Mouse (Mus musculus) adrenal gland, adult (tissue): ENCODE data around the gene Rrp7a.
"Not testable (repeated sequence)": the region's sequence is repeated elsewhere in the genome, so short reads cannot be mapped to it uniquely, and the experiment has no call there.

Experiments
- DNase-seq, 2 experiments: peaks; one replicate each; pipeline ENCODE4 v3.0.0; 2022 to 2023; ENCODE audit warnings: low spot score in 1 of 2; ENCODE audit not compliant: inconsistent age in 2 of 2

Rrp7a gene

DNA sequence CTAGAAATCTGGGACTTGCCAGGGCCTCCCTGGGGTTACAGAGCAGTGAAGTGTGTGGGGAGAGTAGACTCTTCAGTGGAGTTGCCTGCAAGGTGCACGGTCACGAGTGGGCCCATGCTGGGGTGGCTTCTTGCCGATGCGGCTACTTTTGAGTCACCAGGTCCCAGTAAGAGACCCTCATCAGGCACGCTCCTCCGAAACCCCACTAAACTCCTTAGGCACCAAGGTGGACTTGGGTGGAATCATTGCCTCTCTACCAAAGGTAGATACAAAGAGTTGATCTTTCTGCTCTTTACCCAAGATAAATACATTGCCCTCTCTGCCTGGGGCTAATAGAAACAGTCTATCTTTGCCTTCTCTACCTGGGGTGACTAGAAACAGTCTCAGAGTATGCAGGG, 35.1 kb upstream of the Rrp7a start:
- peak in 1 of 2 experiments; percentile 31 for DNase-seq

DNA sequence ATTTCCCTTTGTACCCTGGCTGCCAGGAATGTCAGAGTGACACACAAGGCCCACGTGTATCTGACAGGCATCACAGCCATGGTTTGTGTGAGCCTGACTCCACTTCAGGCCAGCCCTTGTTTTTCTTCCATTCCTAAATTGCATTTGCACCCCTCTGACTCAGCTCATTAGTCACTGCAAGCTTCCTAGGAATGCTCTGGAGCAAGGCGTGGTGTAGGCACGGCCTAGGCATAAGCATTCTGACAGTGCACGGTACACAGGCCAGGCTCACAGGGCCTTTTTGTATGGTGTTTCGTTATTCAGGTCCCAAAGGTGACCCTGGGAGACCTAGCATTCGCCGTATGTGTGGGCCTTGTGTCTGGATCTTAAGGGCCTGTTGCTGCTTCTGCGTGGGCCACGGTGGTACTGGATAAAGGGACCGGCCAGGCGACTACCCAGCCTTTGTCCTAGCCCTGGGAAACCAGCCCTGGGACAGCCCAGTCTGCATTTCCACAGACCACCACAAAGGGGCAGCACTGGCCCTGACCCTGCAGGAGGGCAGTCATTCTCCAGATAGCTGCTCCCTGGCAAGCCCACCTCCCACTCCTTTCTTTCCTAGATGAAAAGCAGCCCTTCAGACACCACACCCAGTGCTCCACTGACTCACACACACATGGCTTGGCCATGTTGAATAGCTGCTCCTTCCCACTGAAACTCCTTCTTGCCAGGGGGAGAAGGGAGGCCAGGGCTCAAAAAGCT, 34.5 kb upstream of the Rrp7a start:
- peak; percentile 67 to 89 for DNase-seq

DNA sequence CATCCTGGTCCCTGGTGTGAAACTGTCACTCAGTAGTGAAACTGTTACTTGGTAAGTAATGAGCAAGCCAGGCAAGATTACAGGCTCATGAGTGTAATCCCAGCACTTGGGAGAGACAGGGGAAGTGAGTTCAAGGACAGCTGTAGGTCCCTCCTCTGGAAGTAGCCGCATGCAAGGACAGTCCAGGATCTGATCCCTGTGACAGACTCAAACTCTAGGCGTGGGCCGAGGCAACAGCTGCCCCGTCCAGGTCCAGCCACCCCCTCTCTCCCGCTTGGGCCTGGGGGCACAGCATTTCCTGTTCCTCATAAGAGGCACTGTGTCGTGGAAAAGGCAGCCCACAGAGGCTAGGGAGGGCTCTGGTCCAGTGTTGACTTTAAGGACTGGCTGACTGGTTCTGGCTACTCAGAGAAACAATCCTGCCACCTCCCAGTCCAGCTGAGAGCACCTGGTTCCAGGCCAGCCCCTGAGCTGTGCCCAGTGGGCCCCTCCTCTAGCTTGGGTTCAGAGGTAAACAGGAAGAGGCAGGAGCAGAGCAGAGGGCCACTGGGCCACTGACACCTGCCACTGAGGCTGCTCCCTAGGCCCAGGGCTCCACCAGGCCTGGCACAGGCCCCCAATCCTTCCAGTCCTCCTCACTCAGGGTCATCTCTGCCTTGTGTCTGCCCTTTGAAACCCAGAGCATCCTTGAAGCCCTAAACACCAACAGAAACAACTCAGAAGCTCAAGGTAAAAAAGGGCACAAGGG, 33.2 kb upstream of the Rrp7a start:
- peak; percentile 58 to 87 for DNase-seq

DNA sequence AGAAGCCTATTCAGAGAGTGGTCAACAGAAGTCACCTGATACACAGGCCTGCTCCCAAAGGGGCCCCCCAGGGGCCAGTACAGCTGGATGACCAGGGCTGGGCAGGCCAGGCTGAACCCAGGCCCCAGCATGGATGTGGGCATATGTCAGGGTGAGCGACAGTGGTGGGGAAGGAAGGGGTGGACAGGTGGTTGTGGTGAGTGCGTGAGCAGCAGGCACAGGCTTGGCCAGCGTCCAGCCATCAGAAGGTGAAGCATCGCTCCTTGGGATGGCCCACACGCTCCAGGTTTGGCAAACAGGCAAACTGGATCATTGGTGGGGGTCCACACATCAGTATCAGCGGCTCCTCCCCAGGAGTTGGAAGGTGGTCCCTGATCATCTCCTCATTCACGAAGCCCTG, 31.7 kb upstream of the Rrp7a start:
- no peak for DNase-seq

DNA sequence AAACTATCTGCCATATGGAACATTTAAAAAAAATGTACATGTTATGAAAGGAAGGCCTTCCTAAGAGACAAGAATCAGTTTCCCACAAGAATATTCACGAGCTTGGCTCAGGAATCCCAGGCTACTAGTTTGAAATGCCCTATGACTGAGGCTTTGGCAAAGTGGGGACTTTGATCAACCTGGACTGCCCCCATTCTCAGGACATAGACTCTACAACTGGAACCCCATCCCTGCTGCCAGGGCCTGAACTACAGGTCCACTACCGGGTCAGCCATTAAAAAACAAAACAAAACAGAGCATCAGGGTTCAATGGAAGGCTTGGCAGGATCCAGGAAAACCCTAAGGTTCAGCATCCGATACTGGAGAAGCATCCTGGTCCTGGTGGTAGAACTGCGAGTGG, 28.1 kb upstream of the Rrp7a start:
- DNase-seq: no peak

DNA sequence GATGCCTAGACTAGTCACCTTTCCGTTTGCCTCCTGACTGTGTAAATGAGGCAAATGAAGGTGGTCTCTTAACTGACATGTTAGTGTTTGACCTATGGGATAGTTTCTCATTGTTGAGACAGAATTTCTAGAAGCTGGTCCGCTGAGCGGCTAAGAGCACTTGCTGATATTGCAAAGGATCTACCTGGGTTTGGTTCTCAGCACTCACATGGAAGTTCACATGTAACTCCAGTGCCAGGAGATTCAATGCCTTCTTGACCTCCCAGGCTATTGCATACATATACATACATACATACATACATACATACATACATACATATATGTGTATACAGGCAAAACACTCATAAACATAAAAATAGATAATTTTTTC, 27.5 kb upstream of the Rrp7a start:
- DNase-seq: no peak

DNA sequence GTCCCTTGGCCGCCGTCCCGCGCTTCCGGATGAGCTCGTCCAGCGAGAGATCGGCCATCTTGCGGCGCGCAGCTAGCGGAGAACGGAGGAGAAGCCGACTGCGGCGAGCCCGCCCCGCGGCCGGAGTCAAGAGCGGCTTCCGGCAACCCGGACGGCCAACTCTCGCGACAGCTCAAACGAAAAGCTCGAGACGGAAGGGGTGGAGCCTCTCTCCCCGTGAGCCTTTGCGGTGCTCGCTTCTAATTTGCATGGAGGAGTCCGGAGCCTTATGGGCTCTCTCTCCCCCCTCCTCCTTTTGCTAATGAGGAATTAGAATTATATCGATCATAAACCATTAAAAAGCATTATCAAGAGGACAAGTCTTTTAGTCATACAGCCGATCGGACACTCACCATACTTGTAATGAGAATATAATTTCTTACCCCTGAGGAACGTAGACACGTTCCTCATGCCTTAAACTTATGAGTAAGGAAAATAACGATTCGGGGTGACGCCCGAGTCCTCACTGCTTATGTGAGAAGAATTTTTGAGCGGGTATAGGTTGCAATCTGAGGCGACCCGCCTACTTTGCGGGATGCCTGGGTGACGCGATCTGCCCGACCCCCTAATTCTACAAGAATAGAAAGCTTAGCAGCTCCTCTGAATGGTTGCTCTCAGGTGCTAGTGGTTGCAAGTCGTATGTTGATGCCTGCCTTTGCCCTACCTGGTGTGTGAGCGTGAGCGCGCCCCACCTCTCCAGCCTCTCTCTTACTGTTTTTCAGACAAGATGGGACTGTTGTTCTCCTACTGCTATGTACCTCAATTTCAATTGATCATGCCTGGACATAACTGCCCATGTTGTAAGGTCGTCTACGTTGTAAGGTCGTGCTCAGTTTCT, 26.8 kb upstream of the Rrp7a start, which contains the start of gene Poldip3:
Poldip3 (minus strand) TSS at position 189 of the 877 bp plus-strand sequence.
- DNase-seq: peak; percentile 98 to 100

DNA sequence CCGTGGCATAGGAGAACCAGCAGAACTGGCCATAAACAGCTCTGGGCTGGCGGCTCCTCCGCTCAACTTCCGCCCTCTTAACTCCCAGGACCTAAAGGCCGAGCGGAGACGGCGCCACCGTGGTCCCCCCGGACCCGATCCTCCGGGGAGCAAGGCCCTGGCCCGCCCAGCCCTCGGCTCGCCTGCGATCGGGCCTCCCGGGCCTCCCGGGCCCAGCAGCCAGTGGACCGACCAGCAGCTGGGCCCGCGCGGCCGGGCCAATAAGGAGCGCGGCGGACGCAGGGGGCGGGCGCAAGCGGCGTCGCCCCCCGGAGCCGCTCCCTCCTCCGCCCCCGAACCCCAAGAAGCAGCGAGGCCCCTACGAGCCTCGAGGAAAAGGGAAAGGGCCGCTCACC, 26.2 kb upstream of the Rrp7a start:
- DNase-seq: no peak

DNA sequence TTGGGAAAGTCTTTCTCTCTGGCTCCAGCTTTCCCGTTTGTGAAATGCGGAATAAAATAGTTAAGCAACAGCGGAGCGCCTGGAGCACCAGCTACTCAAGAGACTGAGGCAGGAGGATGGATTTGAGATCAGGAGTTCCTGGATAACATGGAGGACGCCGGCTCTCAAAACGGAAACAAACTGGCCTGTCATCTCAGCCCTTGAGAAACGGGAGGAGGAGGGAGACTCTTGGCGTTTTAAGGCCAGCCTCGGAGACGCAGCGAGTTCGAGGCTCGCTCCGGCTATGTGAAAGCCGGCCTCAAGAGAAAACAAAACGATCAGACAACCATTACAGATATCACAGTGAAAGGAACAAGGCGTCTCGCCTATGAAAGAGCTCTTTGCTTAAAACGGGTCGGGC, 25.8 kb upstream of the Rrp7a start:
- DNase-seq: no peak

DNA sequence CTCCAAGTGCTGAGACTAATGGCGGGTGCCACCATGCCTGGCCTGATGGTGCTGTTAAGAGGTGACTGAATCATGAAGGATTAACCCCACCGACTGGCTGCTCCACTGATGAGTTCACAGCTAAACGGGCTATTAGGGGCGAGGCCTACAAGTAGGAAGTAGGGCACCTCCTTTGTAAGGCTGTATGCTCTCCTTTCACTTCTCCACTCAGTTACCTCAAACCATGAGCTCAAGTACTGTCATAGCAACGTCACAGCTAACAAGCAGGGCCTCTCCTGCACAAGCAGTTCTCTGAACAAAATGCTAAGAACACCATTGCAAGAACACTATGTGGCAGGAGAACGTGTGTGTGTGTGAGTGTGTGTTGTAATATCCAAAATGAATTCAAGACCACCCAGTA, 22.9 kb upstream of the Rrp7a start:
- DNase-seq: no peak

DNA sequence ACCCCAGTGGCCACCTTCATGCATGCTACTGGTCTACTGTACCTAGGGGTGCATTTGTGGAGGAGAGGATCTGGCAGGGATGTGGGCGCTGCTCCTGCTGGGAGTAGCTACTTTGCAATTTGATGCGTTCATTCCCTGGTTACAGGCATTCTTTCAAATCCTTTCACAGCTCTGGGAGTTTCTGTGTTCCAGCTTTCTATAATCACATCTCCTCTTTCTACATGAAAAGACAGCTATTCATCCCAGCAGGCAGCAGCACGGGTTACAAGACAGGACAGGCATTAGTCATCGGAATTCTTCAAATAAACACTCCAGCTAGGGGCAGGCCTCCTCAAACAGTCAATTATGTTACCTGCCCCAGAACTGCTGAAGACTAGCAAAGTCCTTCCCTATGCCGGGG, 20.3 kb upstream of the Rrp7a start:
- DNase-seq: no peak

DNA sequence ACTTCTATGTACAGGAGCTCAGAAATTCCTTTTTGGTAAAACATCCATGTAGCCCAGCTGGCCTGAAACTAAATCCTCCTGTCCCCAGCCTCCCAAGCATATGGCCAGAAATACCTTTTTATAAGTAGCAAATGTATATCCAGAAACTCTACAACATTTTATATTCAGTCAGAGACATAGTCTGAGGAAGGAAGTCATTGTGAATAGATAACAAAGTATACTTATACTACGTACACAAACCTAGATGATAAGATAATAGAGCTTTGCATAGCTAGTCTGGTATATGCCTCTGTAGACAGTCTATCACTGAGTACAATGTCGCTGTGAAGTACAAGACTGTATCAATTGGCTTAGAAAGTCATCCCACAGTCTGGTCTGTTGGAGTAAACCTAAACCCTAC, 13.1 kb upstream of the Rrp7a start:
- no peak for DNase-seq

DNA sequence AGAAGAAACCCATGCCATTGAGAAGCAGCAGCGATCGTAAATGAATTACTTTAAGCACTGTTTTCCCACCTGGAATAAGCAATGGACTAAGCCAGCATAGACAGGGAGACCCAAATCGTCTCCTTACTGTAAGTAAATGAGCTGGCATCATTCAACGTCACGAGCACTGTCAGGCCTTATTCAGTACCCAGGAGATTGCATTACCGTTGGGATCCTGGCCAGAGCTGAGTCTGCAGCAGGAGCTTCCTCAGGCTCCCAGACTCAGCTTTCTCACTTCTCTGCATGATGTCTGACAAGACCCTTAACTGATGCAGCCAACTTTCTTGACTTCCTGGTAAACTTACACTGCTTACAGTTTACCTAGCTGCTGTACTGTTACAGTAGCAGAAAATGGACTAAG, 12.1 kb upstream of the Rrp7a start:
- DNase-seq: no peak

DNA sequence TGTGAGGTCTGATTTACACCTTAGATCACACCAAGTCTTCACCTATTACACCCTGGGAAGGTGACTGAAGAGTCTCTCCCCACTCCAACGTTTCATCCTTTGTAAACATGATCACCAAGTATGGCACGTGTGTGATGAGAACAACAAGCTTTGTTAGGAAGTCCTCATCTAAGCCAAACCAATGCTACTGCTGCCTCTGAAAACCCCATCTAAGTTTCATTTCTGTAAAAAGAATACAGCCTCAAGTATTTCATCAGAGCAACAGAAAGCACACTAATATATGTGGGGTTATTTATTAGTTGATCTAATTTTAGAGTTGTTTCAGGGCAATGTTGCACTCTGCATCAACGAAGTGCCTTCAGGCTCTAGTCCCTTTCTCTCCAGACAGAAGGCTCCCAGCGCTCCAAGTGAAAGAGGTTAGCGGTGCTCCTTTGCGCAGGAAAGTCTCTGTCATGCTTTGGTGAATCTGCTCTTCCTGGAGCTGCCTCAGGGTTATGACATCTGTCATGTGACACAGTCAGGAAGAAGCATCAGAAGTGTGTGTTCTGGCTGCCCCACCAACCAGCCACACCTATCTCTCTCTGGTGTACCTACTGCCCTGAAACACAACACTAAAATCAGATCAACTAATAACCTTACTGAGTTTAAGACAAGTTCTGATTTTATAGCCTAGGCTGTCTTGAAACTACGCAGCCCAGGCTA, 7.1 kb upstream of the Rrp7a start:
- DNase-seq: no peak

DNA sequence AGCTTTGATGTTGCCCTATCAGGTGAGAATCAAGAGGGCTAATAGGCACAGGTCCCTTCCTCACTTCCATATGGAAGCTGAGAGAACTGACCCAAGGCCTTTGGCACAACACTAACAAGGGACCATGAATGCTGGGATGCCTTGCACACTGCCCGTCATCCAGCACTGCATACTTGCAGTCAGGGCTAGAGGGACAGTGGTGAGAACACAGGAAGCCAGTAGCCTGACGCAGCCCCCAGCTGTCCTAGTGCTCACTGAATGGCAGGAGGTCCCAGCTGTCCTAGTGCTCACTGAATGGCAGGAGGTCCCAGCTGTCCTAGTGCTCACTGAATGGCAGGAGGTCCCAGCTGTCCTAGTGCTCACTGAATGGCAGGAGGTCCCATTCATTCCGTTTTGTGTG, 4.4 kb upstream of the Rrp7a start:
- not testable (repeated sequence) for DNase-seq

DNA sequence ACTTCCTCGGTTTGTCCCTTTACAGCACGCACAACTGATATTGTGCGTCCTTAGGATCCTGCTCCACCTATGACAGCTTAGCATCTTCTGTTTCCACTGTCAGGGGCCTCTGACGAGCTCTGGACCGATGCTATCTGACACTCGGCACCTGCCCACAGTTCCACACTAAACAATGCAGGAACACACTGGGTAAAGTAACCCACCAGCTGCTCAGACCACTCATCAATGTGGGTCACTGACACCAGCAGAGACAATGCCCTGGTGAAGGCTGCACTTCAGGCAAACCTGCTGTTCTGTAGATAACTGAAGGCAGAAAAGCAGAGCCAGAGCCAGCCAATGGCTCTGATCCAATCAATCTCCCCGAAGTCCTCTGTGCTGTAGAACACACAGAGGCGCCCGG, 4.0 kb upstream of the Rrp7a start:
- no peak for DNase-seq

DNA sequence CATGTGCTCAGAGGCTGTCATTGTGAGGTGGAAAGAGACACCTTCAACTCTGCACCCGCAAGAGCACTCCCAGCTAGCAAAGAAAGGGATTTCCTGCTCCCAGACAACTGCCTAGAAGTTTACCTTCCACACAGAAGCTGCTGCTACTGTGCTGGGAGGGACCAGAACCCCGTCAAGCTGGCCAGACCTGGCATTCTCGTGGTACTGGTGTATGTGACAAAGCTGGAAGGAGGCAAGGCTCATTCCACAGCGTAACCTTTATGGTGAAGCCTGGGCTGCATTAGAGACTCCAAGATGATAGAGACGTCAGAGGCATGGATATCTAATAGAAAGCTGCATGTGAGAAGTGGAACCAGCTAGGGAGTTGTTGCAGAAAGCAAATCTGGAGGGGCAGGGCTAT, 2.0 kb upstream of the Rrp7a start:
- no peak for DNase-seq

DNA sequence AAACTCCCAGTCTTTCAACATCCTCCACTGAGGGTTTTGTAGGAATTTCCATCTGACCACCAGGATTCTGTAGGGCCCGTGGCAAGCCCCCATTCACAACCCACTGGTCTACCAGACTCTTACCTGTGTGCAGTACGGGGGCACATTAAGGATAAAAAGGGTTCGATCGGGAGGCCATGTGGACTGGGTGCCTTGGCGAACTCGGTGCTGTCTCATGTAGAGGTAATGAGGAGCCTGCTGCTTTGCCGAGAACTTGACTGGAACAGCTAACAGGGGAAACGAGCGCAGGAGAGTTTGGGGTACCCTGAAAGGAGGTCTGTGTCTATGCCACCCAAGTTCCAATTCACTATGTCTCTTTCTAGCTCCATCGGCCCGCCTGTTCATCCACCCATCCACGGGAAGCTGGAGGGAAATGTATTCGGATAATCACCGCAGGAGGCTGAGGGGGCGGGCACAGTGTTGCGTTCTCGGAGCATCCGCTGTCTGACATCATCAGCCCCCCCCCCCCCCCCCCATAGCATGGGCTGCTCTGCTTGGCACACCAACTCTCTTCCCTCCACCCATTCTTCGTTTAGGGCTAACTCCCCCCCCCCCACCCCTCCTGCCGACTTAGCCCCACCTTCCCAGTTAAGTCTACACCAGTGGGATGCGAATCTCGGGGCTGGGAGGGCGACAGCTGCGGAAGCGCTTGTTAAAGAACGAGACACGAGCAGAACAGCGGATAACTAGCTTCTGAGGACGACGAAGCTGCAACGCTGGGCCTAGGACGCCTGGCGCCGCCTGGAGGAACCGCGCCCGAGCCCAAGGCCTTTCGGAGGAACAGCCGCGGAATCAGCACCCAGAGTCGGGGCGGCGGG, 664 bp downstream of the Rrp7a start:
- peak; percentile 57 to 78 for DNase-seq

DNA sequence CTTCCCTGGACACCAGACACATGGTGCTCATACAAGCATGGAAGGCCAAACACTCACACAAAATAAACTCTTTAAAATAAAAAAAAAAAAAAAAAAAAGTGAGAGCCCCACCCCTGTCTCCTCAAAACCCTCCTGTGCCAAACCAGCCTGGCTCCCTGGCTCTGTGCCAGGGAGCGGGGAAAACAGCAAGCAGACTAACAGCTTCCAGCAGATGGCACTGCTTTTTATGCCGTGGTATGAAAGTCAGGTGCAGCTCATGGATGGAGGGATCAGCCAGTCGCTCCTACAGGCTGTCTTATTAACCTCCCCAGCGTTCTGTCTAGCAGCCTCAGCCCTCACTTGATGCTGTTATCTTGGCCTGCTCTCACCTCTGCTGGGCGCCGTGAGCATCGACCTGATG, 4.2 kb downstream of the Rrp7a start:
- DNase-seq: peak; percentile 56 to 78

DNA sequence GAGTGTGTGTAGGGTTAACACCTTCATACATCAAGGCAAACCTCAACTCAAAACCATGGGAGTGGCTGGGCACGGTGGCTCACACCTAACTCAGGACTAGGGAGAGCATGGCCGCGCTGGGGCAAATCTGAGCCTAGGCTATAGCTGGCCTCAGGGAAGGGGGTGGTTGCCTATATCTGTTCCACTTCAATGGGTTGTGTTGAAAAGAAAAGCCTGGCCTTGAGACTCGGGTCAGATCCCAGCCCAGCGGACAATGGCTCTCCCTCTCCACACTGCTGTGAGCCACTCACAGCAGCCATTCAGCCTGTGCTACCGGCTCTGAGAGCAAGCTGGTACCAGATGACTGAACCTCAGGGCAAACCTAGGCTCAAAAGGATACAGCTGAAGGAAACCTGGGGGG, 7.5 kb downstream of the Rrp7a start:
- no peak for DNase-seq
